Mouse (Mus musculus): ENCODE measurements around the gene Tada1.

Gene Tada1

DNA sequence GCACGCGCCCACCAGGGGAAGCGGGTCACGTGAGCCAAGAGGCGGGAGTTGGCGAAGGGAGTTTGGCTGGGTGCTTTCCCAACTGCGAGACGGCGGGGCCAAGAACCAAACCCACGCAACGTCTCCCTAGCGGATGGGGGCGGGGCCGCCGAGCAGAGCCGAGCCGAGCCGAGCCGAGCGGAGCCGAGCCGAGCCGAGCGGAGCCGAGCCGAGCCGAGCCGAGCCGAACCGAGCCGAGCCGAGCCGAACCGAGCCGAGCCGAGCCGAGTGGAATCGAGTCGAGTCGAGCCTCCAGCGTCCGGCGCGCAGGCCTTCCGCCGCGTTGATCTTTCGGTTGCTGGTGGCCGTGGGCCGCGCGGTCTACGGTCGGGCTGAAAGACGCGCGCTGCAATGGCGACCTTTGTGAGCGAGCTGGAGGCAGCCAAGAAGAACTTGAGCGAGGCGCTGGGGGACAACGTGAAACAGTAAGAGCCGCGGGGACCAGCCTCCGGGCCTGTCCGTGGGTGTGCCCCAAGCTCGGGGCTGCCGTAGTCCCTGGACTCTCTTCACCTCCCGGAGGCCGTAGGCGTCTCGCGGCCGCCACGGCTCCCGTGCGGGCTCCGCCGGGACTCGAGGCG lies at the start of gene Tada1:
Gene Tada1 (plus strand): TSS at position 85 of the 617 bp plus-strand sequence.
- peak; percentile 79 to 85 for DNase-seq

DNA sequence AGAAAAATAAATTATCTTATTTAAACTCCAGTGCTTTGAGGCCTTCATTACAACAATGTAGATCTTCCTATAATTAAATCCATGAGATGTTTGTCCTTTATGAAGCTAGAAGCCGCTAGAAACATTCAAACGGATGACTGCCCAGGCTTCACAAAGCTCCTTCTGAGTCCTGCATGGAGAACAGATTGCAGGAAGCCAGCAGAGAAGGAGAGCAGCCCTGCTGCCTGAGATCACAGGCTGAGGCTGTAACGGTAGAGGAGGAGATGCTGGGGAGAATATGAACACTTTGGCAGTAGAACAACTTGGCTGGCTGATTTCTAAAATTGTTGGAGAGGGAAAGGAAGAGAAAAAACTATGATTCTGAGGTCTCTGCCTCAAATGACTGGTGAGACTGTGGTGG lies 48.1 kb upstream of the Tada1 start:
- no peak for DNase-seq

DNA sequence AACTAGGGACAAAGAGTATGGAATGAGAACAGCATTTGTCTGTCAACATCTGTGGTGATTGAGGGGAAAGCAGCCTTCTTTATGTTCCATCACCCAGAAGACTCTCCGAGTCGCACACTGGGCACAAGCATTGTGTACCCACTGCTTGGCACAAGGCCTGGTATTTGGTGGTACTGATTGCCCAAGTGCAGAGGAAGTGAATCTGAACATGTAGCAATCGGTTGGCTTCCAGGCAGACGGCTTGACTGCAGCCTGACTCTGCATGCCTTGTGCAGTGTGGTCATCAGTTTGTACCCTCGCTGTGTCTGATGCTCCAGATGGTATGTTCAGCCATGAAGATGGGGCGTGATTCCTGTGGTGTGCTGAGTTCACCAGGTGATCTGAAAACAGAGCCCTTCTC lies 39.8 kb upstream of the Tada1 start:
- no peak for DNase-seq

DNA sequence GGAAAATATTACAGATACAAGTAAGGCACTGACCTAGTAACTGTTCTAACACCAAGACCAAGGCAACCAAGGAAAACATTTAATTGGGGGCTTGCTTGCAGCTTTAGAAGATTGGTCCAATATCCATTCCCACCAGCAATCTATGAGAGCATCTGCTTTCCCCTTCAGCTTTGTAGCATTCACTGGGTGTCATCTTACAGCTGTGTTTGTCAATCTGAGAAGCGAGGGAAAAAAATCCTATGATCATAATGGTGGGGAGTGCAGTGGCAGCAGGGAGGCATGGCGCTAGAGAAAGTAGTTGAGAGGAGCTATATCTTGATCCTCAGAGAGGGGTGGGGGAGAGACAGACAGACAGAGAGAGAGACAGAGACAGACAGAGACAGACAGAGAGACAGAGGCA lies 36.8 kb upstream of the Tada1 start:
- no peak for DNase-seq

DNA sequence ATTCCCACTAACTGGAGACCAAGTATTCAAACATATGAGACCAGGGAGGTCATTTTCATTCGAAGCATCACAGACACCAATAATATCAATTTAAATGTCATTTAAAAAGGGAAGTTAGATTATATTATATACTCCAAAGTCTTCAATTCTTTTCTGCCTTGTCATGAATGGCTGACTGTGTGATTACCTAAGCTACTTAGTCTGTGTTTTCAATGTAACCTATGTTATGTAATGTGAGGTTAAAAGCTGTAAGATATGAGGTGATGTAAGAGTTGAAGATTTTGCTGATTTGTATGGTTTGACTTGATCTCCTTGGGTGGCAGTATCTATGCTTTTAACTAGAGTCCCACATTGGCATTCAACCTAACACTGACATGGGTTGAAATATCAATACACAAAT lies 36.4 kb upstream of the Tada1 start:
- no peak for DNase-seq

DNA sequence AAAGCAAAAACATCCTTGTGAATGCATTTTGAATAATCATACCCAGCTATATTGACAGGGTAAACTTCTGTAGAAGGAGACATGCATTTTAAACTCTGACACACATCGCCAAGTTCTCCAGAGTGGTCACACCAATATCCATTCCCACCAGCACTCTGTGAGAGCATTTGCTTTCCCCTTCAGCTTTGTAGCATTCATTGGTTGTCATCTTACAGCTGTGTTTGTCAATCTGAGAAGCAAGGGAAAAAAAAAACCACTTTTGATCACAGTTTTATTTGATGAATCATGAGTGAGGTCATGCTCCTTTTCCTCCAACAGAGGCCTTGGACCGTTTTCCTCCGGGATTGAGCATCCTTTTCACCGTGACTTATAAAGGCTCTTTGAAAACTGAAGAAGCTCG lies 35.3 kb upstream of the Tada1 start:
- DNase-seq = no peak

DNA sequence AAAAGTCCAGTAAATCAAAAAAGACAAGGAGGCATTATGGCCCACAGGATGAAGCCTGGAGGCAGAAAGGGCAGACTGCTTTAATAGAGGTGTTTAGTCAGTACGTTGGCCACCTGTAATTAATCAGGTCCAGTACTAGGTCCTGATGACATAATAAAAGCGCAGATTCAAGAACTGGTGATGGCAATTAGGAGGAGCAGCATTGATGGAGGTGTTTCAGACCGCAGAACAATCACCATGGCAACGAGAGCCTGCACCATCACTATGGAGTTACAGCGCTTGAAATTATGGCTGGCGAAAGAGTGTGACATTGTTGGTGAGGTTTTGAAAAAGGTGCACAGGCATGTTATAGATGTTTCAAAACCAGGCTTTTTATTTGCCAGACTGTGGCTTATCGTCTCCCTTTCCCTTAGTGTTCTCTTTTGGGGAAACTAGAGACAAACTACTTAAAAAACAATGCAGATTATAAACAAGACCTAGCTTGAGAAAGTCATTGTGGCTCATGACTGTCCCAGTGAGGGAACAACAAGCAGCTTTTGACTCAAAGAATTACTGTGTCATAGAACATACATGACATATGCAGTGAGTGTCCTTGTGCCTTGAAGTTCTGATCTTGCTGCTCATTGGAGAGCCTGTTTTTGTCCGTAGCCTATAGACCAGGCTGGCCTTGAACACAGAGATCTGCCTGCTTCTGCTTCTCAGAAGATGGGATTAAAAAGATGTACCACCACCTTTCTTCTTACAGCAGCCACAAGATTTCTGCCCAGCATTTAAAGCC lies 34.4 kb upstream of the Tada1 start:
- no peak for DNase-seq

DNA sequence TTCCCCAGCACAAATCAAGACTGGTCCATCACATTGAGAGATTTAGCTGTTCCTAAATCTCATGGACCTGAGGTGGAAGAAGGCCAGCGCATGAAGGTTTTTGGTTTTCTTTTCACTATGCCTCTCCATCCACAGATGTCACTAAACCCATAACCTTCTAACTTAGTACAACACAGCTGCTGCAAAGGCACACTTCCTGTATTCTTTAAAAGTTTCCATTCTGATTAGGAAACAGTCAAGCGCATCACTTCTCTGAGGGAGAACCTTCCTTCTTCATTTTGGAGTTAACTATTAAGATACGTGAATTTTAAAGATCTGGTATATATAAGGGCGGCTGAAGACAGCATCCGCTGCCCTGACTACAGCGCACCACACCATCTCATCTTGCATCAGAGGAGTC lies 33.3 kb upstream of the Tada1 start:
- DNase-seq = no peak

DNA sequence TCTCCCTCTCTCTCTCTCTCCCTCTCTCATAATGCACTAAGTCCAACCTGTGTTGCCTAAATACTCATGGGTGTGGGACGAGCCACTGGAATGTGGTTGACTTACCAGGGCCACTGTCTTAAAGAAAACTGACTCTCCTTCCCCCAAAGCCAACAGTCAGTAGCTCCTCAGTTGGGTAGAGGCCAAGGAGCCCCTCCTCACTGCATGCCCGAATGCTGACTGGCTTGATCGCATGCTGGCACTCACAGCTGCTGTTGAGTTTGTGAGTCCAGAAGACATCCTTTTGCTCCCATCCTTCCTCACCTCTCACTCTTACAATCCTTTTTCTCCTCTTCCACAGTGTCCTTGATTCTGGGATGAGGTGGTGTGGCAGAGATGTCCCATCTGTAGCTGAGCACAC lies 32.0 kb upstream of the Tada1 start:
- no peak for DNase-seq

DNA sequence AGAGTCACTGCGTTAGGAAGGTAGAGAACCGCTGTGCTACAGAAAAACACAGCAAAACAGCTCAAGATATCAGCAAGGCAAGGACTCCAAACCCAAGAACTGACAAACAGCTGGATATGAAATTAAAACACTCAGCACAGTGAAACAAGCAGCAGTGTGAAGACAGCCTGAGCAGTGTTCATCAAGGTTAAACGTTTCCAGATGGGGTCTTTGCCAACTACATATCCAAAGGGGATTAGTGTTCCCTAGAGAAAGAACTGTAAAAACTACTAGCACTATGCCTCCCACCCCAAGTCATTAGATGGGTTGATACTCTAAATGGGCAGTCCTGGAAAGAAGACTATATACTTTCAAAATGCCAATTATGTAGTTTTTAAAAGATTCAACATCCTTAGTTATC lies 29.6 kb upstream of the Tada1 start:
- no peak for DNase-seq

DNA sequence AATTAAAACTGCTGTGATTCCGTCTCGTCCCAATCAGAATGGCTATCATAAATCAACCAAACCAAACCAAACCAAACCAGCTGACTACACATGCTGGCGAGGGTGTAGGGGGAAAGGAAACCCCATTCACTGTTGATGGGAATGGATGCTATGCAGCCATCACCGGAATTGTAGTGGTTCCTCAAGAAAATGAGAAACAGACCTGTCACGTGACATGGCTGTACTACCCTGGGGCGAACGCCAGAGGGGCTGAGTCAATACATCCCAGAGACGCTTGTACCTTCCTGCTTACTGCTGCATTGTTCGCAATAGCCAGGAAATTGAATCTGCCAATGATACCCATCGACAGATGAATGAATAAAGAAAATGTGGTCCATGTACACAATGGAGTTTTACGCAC lies 29.1 kb upstream of the Tada1 start:
- no peak for DNase-seq

DNA sequence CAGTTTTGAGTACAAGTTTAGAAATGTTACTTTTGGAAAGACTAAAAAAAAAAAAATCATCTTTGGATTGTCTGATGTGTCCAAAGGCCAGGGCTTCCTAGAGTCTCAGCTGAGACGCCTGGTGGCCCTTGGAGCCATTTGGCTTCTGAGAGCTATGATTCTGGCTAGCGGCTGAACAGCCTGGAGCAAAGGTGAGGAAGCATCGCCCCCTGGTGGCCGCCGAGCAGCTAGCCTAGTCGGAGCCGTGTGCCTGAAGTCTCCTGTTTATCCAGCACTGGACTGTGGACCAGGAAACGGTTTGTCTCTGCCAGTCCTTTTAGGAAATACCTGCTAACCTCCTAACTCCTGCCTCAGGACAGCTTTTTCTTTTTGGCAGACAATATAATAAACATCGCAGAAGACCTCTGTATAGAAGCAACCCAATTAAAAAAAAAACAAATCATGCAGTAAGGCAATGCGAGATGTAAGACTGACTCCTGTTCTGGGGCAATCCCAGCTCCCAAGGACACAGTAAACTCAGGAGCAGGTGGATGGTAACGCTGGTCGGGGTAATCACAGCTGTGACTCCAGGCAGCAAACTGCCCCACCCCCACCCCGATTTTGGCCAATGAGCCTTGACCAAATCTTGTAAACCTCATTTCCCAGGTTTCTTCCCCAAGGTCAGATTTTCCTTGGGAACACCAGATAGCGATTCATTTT lies 18.6 kb upstream of the Tada1 start:
- DNase-seq = peak; percentile 34 to 55

DNA sequence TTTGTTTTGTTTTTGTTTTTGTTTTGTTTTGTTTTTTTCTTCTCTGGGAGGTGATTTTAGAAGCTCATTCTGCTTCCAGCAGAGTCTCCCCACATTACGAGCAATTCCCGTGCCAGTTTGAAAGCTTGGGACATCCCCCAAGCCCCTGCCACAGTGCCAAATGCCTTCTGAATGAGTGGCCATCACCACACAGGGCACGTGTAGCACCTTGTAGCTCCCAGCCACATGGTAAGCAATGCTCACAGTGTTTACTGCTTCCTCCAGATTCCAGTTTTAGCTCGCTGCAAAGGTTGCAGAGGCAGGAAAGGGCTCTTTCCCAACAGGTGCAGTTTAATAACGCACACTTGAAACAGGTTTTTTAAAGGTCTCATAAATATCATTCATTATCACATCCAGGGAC lies 18.0 kb upstream of the Tada1 start:
- DNase-seq = no peak

DNA sequence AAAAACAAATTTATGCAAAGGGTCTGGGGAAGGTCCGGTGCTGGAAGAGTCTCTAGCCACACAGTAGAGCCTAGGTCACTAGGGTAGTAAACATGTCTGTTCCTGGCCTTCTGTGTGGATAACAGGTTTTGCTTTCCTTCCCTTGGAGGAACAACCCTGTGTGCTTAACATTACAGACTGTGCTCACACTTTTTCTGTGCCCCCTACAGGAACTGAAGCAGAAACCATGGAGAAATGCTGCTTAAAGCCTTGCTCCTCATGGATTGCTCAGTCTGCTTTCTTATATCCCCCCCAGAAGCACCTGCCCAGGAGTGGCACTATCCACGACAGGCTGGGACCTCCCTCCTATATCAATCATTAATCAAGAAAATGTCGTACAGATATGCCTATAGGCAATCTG lies 17.1 kb upstream of the Tada1 start:
- no peak for DNase-seq

DNA sequence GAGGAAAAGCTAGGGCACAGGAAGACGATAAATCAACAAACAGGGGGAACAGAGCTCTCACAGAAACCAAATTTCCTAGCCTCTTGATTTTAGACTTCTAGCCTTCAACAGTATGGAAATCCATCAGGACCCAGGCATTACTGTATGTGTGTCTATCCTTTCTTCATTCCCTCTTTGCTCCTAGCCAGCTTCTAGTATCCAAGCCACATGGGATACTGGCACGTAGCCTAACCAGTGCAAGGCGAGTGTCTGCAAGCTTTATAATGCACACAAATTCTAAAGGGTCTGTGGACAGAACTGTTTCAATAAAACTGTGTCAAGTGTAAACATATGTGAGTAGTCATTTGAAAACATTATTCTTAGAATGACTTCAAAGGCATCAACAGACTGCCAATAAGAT lies 16.2 kb upstream of the Tada1 start:
- no peak for DNase-seq

DNA sequence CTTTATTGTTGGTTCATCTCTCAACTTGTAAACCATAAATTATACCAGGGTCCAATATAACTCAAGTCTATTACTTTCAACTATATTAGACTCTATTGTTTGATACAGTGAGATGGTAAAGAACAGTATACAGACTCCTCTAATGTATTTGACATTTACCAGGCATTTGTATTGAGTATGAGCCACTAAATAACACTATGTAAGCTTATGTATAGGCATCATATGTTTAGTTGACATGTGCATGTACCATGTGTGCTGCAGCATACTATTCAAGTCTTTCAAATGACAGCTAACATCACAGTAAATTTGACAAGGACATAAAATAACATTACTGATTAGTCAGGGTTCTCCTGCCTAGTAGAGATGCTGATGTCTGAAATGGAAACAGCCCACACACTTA lies 15.8 kb upstream of the Tada1 start:
- DNase-seq = no peak

DNA sequence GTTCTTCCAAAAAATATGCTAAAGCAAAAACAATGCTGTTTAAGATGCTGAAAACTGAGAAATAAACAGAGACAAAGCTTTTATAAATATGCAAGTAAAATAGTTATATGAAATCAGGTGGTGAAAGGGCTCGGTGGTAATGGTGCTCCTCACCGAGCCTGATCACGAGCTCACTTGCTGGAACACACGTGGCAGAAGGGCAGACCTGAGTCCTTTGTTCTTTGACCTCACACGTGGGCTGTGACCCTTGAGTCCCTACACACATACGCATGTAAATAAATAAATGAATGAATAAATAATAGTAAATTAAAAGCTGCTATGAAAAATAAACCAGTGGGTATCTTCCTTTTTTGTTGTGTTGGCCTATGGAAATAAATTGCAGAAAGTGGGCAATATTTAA lies 1.7 kb upstream of the Tada1 start:
- DNase-seq = no peak

DNA sequence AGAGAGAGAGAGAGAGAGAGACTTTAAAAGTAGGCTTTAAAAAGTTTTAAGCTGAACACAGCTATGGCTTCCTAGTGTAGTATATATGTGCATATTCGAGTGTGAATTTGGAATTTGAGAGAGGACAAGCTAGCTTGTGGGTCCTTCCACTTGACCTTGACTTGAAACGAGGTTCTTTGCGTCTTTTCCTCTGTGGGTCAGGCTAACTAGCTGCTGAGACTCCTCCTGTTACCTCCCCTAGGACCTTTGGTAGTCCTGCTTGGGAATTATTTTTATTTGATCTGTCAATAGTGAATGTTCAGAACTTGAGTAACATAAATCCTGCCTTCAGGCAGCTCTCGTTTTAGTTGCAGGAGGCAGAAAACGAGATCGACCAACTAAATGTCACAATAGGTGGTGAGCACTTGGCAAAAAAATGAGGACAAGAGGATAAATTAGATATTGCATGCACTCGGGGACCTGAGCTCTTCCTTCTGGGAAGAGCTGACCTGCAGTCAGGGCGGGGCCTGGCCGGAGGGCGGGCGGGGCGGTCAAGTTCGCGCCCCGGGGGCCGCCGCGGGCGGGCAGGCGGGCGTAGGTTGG lies 375 bp upstream of the Tada1 start:
- DNase-seq = no peak

DNA sequence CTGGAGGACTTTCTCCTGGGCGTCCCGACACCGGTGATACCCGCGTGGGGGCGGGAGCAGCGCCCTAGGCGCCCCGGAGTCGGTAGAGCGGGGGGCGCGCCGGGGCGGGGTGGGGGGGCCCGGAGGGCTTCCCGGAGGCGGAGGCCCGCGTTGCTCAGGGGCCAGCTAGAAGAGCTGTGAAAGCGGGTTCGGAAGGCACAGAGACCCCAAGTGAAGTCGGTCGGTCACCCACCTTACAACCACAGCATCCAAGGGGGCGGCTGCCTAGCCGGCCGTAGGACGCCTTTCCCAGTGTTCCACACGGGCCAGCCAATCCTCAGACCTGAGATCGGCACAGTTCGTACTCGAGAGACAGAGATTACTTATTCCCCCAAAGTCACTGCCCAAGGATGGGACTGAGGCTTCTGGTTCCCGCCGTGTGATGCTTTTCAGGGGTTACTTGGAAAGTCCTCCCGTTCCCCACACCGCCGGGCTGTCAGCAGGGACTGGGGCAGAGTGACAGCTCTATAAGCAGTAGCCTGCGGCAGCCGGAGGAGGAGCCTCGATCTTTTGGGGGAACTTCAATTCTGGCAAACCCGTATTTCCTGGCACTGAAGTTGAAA lies 834 bp downstream of the Tada1 start:
- peak; percentile 62 to 67 for DNase-seq

DNA sequence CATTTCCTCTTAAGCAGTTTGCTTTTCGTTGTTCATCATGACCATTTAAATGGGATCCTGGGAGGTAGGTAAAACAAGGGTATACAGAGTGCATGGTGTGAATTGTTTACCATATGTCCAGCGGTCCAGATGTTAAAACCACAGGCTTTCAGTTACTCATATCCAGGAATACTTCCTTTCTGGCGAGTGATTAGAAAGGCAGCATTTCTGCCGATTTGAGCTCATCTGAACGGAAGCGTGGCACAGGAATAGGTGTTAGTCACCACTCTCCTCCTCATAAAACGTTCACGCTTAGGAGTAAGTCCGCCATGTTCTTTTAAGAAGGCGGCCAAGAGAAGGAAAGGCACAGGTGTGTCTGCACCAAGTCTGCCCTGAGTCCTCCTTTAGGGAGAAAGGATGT lies 2.4 kb downstream of the Tada1 start:
- no peak for DNase-seq

DNA sequence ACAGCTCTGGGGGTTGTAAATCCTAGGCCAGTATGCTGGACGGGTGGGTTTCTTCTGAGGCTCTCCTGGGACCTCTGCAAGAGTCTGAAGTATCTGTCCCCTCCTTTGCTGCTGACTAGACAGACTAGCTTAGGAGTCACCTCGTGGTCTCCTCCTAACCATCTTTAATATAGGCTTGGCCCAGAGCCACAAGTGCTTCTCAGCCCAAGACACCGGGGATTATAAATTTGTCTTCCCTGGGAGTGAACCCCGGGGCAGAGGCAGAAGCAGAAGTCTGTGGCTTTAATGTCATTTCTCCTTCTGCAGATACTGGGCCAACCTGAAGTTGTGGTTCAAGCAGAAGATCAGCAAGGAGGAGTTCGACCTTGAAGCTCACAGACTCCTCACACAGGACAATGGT lies 2.9 kb downstream of the Tada1 start:
- no peak for DNase-seq

DNA sequence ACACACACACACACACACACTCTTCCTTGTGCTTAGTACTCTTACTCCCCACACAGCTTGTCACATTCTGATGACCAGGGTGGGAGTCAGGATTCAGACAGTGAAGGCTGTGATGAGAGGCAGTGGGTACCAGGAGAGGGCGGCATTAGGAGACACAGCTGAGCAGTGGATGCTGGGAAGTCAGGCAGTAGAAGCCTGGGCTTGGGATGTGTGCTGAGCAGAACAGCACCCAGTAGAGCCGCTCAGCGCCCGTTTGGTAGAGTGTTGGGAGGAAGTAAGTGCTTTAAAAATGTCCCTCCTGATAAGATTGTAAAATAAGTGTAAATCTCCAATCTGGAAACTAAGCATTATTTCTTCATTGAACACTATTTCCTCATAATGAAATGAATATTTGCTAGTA lies 3.7 kb downstream of the Tada1 start:
- no peak for DNase-seq

DNA sequence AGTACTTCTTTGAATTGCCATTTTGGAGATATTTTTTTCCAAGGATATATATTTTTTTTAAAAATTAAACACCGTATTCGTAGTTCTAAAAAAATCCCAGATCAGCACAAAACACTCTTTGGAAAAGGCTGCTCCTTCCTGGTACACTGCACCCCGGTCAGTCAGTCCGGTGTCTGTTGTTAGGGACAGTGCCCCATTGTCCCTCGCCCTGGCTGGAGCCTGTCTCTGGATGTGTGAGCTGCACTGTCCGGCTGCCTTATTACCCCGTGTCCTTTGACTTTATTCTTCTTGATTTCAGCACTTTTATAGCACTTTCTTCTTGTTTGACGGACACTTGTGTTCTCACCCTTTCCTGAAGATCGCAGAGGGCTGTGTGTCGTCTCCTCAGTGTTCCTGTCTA lies 5.7 kb downstream of the Tada1 start:
- no peak for DNase-seq

DNA sequence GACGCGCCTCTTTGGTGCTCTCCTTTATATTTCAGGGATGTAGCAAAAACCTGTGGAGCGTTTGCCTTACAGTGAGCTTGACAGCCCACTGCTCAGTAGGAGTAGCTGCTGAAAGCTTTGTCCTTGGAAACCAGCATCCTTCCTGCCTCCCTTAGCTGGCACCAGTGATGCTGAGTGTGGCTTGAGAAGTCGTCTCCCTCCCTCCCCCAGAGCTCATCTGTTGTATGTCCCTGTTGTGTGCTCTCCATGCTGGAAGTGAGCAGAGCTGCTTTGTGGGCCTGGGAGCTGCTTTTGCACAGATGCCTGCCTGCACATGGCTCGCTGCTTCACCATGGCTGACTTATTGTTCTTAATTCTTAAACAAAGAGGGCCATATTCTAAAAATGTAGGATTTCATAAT lies 6.5 kb downstream of the Tada1 start:
- no peak for DNase-seq

All from thymus, adult 18-20 months (tissue).